Mouse (Mus musculus): ENCODE data around the gene Ogfod1.

Gene Ogfod1

GRCm38 (mm10) chr8:94036944-94037524 is at the start of gene Ogfod1, which contains the start of gene Nudt21:
Ogfod1 (plus strand) TSS chr8:94037198.
Nudt21 (minus strand) TSS chr8:94037031.
- DNase-seq, result peak; percentile 98

- no peak for DNase-seq
Measured at GRCm38 (mm10) chr8:93989739-93990138, 47.3 kb upstream of the Ogfod1 start.

- no peak for DNase-seq
Measured at GRCm38 (mm10) chr8:93998961-93999360, 38.0 kb upstream of the Ogfod1 start.

DNA sequence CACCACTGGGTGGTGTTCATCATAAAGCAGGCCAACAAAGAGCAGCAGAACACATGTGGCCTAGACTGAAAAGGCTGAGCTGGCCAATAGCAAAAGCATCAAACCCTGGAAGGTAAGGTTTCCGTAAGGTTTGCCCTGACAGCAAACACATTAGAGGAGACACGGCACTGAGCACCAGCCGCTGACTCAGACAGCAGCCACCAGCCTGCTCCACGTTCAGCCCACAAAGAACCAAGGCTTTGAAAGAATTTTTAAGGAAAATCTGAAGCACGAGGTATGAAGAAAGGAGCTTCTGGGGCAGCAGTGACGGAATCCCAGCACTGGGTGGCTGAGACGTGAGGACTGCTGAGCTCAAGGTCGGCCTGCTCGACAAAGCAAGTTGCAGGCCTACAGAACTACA is 32.9 kb upstream of the Ogfod1 start:
- no peak for DNase-seq

DNA sequence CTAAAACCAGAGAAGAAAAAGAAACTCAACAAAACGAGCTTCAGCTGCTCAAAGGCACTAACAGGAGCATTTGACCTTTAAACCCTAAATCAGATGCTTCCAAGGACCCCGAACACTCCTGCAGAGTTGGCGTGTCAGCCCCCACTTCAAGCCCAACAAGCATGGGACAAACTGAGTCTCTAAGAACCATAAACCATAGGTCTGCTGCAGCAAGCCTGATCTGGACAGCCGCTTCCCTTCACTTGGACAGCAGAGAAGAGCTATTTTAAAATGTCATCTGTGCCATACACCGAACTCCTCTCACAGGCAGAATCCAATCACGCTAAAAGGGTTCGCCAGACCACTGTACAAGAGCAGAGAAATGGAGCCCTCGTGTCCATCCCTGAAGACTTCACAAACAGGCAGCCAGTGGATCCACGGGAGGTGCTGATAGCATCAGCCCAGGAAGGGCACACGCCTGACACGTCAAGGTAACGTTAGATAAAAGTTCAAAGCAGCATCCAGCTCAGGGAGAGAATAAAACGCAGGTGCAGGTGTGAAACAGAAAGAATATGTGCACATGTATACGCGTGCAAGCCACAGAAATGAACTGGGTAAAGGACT is 27.7 kb upstream of the Ogfod1 start:
- DNase-seq, result no peak

DNA sequence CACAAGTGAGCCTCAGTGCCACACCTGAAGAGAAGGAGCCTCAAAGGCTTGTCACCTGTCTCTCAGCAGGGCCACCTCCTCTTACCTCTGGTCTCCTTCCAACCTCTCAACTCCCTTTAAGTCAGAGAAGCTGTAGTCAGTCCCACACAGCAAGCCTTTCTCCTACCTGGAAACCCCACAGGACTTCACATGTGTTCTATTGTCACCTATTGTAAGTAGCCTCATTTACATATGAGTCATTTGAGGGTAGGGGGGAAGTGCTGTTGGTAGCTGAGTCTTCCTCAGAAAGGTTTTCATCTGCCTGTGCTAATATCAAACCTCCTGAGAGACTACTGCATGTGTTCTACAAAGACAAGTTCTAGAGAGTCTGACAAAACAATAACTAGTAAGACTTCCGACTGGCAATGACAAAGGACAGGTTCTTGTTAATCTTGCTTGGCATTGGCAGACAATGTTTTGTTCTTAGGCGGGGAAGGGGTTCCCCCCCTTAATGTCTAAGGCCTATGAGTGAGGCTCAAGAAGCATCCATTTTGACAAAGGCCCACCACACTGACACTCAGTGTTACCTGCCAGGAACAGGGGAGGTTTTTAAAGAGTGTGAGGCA is 26.8 kb upstream of the Ogfod1 start:
- DNase-seq, result no peak

GRCm38 (mm10) chr8:94011076-94012012 is 25.7 kb upstream of the Ogfod1 start:
- DNase-seq, result peak; percentile 12

- peak; percentile 63 for DNase-seq
Measured at GRCm38 (mm10) chr8:94012013-94012951, 24.7 kb upstream of the Ogfod1 start, which contains the start of gene Amfr. Amfr (minus strand) TSS chr8:94012842.

- DNase-seq, result no peak
Measured at GRCm38 (mm10) chr8:94013026-94013612, 23.9 kb upstream of the Ogfod1 start.

DNA sequence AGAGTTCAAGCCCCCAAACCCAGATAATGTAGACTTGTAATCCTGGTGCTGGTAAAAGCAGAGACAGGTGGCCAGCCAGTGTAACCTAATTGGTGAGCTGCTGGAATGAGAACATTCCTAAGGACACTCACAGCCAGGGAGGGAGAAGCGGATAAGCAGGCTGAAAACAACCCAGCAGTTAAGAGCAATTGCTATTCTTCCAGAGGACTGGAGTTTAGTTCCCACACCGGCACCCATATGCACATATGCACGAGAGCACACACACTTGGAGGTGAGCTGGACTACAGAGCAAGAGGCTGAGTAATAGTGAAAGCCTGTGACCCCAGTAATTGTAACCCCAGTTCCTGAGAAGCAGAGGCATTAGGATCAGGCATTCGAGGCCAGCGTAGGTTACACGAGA is 13.1 kb upstream of the Ogfod1 start:
- no peak for DNase-seq

GRCm38 (mm10) chr8:94029701-94030100 is 7.3 kb upstream of the Ogfod1 start:
- no peak for DNase-seq

DNA sequence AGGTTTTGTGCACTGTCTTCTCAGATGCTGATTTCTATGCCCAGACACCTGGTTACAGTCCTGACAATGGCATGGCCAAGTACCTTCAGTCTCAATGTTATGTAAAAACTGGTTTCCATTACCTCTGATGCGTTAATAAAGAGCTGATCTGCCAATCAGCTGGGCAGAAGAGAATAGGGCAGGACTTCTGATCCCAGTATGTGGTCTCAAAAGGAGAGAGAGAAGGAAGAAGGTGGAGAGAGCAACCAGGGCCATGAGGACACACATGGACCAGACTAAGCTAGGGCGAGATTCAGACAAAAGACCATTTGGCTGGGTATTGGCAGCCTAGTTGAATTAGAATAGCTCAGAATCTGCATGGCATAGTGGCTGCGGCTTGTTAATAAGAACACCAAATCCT is 3.4 kb upstream of the Ogfod1 start:
- no peak for DNase-seq

DNA sequence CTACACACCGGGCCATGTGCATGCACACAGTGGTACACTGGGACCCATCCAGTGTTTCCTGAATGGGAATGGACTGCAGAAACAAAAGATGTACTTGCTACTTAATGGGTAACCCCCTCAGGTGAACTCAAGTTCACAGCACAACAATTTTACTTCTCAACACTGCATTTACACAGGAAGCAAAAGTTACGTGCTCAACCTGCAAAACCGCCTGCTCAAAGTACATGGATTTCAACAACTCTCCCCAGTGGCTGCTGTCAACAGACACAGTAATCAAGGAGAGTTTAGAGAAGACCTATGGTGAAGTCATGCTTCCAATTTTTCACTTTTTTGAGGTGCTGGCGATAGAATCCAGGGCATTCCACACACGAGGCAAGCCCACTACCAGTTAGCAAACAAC is 1.8 kb upstream of the Ogfod1 start:
- DNase-seq, result no peak

- DNase-seq, result peak; percentile 63
Measured at GRCm38 (mm10) chr8:94036541-94036940, 457 bp upstream of the Ogfod1 start.

- DNase-seq, result peak; percentile 40
Measured at GRCm38 (mm10) chr8:94037806-94038205, 808 bp downstream of the Ogfod1 start.

- no peak for DNase-seq
Measured at GRCm38 (mm10) chr8:94047845-94048244, 10.8 kb downstream of the Ogfod1 start.

- no peak for DNase-seq
Measured at GRCm38 (mm10) chr8:94052696-94053095, 15.7 kb downstream of the Ogfod1 start.

DNA sequence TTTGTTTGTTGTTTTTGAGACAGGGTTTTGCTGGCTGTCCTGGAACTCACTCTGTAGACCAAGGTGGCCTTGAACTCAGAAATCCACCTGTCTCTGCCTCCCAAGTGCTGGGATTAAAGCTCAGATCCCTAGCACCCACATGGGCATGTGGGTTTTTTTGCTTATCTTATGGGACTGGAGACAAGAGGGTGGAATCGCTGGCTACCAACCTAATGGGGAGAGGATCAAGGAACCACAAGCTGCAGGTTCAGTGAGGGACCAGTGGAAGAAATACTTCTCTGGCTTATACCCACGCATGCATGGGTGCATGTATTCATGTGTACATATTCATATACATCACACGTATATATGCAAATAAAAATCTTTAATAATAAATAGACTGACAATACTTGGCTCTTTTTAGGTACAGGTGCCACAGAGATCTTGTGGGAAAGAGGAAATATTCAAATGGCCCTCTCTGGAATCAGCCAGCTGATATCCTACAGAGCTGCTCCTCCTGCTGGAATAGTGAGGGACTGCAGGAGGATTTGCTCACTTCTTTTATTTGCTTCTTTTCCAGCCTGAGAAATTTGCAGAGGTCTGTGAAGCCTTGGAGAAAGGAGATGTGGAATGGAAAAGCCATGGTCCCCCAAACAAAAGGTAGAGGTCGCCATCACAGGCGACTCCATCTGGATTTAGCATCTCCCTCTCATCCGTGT is 20.3 kb downstream of the Ogfod1 start:
- DNase-seq, result peak; percentile 72

DNA sequence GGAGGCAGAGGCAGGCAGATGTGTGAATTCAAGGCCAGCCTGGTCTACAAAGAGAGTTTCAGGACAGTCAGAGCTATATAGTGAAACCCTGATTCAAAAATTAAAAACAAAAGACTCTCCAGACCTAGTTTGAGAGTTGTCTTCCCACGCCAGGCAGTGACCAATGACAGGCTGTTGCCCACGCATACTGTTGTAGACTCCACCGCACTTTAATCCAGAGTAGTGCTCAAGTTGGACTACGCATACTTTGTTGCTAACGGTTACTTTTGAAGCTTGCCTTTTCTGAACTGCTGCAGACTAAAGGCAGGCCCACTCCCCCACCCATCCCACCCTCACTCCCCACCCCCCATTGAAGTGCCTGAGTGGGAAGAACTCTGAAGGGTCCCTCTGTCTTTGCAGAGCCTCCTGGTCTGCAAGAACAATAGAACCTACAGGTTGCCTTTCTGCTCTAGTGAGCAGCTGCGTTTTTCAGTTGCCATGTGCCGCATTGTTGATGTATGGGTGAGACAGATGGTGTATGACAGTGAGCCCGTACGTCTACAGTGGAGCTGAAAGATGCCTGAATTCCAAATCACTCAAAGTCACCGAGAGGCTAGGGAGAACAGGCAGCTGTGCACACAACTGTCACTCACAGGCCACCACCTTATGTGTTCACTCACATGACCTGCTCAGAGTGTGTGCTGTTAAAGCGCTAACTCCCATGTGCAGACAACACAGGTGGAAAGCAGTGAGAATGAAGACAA is 29.3 kb downstream of the Ogfod1 start:
- DNase-seq, result no peak

DNA sequence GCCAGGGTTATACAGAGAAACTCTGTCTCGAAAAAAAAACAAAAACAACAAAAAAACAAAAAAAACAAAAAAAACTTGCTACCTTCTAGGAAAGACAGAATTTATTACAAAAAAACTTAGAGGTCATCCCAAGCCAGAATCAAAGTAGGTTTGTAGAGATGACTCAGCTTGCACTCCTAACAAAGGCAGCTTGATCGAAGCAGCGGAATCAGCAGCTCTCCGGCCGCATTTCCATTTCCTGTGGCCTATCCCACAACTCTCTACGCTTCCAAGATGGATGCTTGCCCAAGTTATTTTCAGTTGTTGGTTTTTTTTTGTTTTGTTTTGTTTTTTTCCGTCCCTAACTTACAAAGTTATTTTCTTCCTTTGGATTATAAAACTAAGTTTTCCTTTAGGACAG is 31.8 kb downstream of the Ogfod1 start:
- no peak for DNase-seq
